Mouse (Mus musculus) megakaryocyte progenitor cell, adult 5-6 weeks (primary cell): ENCODE measurements at regions not wholly inside any gene's neighbourhood (a gene's known extent, or its start where the extent isn't known, plus 50 kb on each side); places are given as distances from the start of the nearest gene placed in this dataset.
"Not testable (repeated sequence)": the region's sequence is repeated elsewhere in the genome, so short reads cannot be mapped to it uniquely, and the experiment has no call there.

Source experiments
- ATAC-seq: replicated peaks from 2 replicates; pipeline ENCODE4 v1.8.0; 2016; ENCODE audit warnings: mild to moderate bottlenecking, moderate TSS enrichment, inconsistent platforms; ENCODE audit not compliant: poor library complexity

GRCm38 (mm10) chr5:50343681-50344080 is 284.9 kb upstream of the Adgra3 start:
- ATAC-seq: no peak

GRCm38 (mm10) chr5:50309491-50309890 is 250.7 kb upstream of the Adgra3 start:
- no peak for ATAC-seq

GRCm38 (mm10) chr5:50303859-50304480 is 245.2 kb upstream of the Adgra3 start:
- ATAC-seq: no peak

- no peak for ATAC-seq
These were observed 235.0 kb upstream of the Adgra3 start for GRCm38 (mm10) chr5:50293794-50294193.

GRCm38 (mm10) chr5:50290879-50291410 is 232.1 kb upstream of the Adgra3 start:
- no peak for ATAC-seq

GRCm38 (mm10) chr5:50260417-50260816 is 201.6 kb upstream of the Adgra3 start:
- no peak for ATAC-seq

- no peak for ATAC-seq
These were observed 199.2 kb upstream of the Adgra3 start for GRCm38 (mm10) chr5:50258017-50258416.

- ATAC-seq: no peak
These were observed 175.3 kb upstream of the Adgra3 start for GRCm38 (mm10) chr5:50234111-50234510.

GRCm38 (mm10) chr5:50216956-50217355 is 158.2 kb upstream of the Adgra3 start:
- no peak for ATAC-seq

- ATAC-seq: peak; percentile 37; the same call in 1 of the 2 replicates
These were observed 157.2 kb upstream of the Adgra3 start for GRCm38 (mm10) chr5:50215960-50216359.

GRCm38 (mm10) chr5:50202307-50203010 is 143.7 kb upstream of the Adgra3 start:
- no peak for ATAC-seq

- ATAC-seq: no peak
These were observed 137.6 kb upstream of the Adgra3 start for GRCm38 (mm10) chr5:50196423-50196822.

- no peak for ATAC-seq
These were observed 137.2 kb upstream of the Adgra3 start for GRCm38 (mm10) chr5:50195993-50196392.

GRCm38 (mm10) chr5:50189394-50189793 is 130.6 kb upstream of the Adgra3 start:
- ATAC-seq: no peak

GRCm38 (mm10) chr5:50182721-50183120 is 123.9 kb upstream of the Adgra3 start:
- ATAC-seq: no peak

GRCm38 (mm10) chr5:50156557-50156956 is 97.8 kb upstream of the Adgra3 start:
- ATAC-seq: no peak

- ATAC-seq: not testable (repeated sequence)
These were observed 96.5 kb upstream of the Adgra3 start for GRCm38 (mm10) chr5:50155170-50155860.

- no peak for ATAC-seq
These were observed 88.1 kb upstream of the Adgra3 start for GRCm38 (mm10) chr5:50146926-50147325.

- no peak for ATAC-seq
These were observed 86.8 kb upstream of the Adgra3 start for GRCm38 (mm10) chr5:50145458-50146083.

- ATAC-seq: no peak
These were observed 71.4 kb upstream of the Adgra3 start for GRCm38 (mm10) chr5:50130202-50130601.

GRCm38 (mm10) chr5:50128972-50129371 is 70.2 kb upstream of the Adgra3 start:
- no peak for ATAC-seq
